Mouse (Mus musculus) CH12.LX (cell line): ENCODE measurements around the gene Rrp36.

ENCODE experiments used
- NELFE ChIP-seq: IDR thresholded peaks from 2 replicates; pipeline ENCODE4 v1.6.1; 2011; ENCODE audit warnings: low read depth, low read length, improper control_type of control experiment
- PAX5 ChIP-seq: IDR thresholded peaks from 2 replicates; pipeline ENCODE4 v1.6.1; 2012; ENCODE audit warnings: low read length, inconsistent platforms, mixed read lengths
- USF2 ChIP-seq: conservative IDR thresholded peaks from 2 replicates; pipeline ENCODE4 v1.6.1; 2011; ENCODE audit warnings: low read depth, low read length, improper control_type of control experiment

DNA sequence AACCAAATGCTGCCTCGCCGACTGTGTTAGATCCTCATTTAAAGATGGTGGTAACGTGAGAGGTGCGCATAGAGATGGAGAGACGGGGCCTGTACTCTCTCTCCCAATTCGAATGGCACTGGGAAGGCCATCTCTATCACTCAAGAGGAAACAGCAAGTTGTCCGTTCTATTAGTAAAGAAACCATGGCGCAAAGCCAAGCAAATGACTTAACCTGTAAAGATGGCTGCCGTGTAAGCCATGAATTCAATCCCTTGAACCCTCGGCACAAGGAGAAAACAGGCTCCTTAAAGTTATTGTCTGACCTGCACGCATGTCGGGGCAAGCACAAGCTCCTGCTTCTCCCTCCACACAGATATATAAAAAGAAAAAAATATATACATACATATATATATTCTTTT is 56.4 kb downstream of the Rrp36 start:
- TF ChIP-seq USF2 (no peak), NELFE (no peak), PAX5 (no peak)
